Mouse (Mus musculus) lung, embryonic 16.5 days (tissue): ENCODE measurements at regions not wholly inside any gene's neighbourhood (a gene's known extent, or its start where the extent isn't known, plus 50 kb on each side); places are given as distances from the start of the nearest gene placed in this dataset. TPM values are rescaled to one million over a fixed set of nuclear protein-coding genes. Genes with fewer than 3 reads are reported as not detected.
A peak's percentile ranks its signal among the peaks of the same experiment; 100 is the strongest.

ENCODE experiments used
- ATAC-seq: fragments of 200-750 bp; cut with Nextera tagmentation; 2 replicates; pipeline ENCODE4 v1.8.0; 2017; ENCODE audit warnings: low read depth, mild to moderate bottlenecking, moderate library complexity
- H3K27ac ChIP-seq: fragments of 300-500 bp; sonication (generic); 2 replicates; pipeline ENCODE4 v1.5.1; 2014; ENCODE audit warnings: mild to moderate bottlenecking, control low read depth, low read length
- H3K27me3 ChIP-seq: fragments of 300-500 bp; sonication (generic); 2 replicates; pipeline ENCODE4 v1.6.1; 2014; ENCODE audit warnings: low read depth, low read length, mixed read lengths; ENCODE audit not compliant: control insufficient read depth, insufficient read depth
- H3K36me3 ChIP-seq: fragments of 300-500 bp; sonication (generic); 2 replicates; pipeline ENCODE4 v1.6.1; 2014; ENCODE audit warnings: low read length; ENCODE audit not compliant: control insufficient read depth, insufficient read depth
- H3K4me1 ChIP-seq: fragments of 300-500 bp; sonication (generic); replicated peaks from 2 replicates; pipeline ENCODE4 v1.6.1; 2014; ENCODE audit warnings: low read length, mixed read lengths; ENCODE audit not compliant: control insufficient read depth, insufficient read depth
- H3K4me2 ChIP-seq: fragments of 300-500 bp; sonication (generic); 2 replicates; pipeline ENCODE4 v1.6.1; 2014; ENCODE audit warnings: low read depth, low read length, control low read depth
- H3K4me3 ChIP-seq: fragments of 300-500 bp; sonication (generic); 2 replicates; pipeline ENCODE4 v1.5.1; 2014; ENCODE audit warnings: mild to moderate bottlenecking, low read length, control low read depth
- H3K9ac ChIP-seq: fragments of 300-500 bp; sonication (generic); 2 replicates; pipeline ENCODE4 v1.6.1; 2014; ENCODE audit warnings: low read length, control low read depth
- H3K9me3 ChIP-seq: fragments of 300-500 bp; sonication (generic); 2 replicates; pipeline ENCODE4 v1.6.1; 2016; ENCODE audit warnings: low read length; ENCODE audit not compliant: control insufficient read depth
- WGBS: fragments of 180-500 bp; shearing (Covaris S2); extraction: QIAGEN DNeasy Blood & Tissue Kit; methylation state at CpG from one replicate; pipeline ENCODE4 v1.1.7; 2014; 5-methylcytosine and 5-hydroxymethylcytosine counted together
- microRNA counts: library from miRNA; unstranded; fragments of <30 nt; microRNA quantifications from one replicate; lab custom pipeline; 2016
- microRNA-seq: library from miRNA; unstranded; fragments of <30 nt; microRNA quantifications from one replicate; pipeline ENCODE4, GENCODE M21; 2016

- no peak for ATAC-seq
- Histone ChIP-seq H3K27me3 (no peaks in the 10 kb centered on the region), H3K9me3 (no peaks in the 10 kb centered on the region), H3K36me3 (no peaks in the 10 kb centered on the region), H3K4me3 (no peak overlapping the region), H3K9ac (no peak overlapping the region), H3K27ac (no peak overlapping the region), H3K4me1 (no peaks in the 10 kb centered on the region), H3K4me2 (no peak overlapping the region)
- WGBS: 79% methylated on average over 7 of the region's 7 CpGs
Measured at GRCm38 (mm10) chr12:110224250-110224649, 54.6 kb upstream of the Dio3 start.

- Histone ChIP-seq H3K9ac (no peak overlapping the region), H3K27me3 (no peaks in the 10 kb centered on the region), H3K9me3 (no peaks in the 10 kb centered on the region), H3K36me3 (no peaks in the 10 kb centered on the region), H3K27ac (no peak overlapping the region), H3K4me1 (no peaks in the 10 kb centered on the region), H3K4me3 (no peak overlapping the region), H3K4me2 (no peak overlapping the region)
- 80% methylated on average over 12 of the region's 12 CpGs for WGBS
- ATAC-seq: no peak
Measured at GRCm38 (mm10) chr12:110228011-110228411, 50.9 kb upstream of the Dio3 start.

MicroRNAs encoded in the stretch of these regions (microRNA counts, 519-probe panel; counts per million panel counts)
- microRNA mmu-miR-1193 (lab: Ali Mortazavi, UCI) (3,049 counts per million, percentile 58 among the panel's probes with 10 or more counts), microRNA mmu-miR-1197 (lab: Ali Mortazavi, UCI) (1,768 counts per million, percentile 27 among the panel's probes with 10 or more counts), microRNA mmu-miR-134 (lab: Ali Mortazavi, UCI) (3,432 counts per million, percentile 67 among the panel's probes with 10 or more counts), microRNA mmu-miR-154 (lab: Ali Mortazavi, UCI) (3,984 counts per million, percentile 80 among the panel's probes with 10 or more counts), microRNA mmu-miR-299 (lab: Ali Mortazavi, UCI) (not detected), microRNA mmu-miR-300 (lab: Ali Mortazavi, UCI) (3,911 counts per million, percentile 78 among the panel's probes with 10 or more counts), microRNA mmu-miR-3072 (lab: Ali Mortazavi, UCI) (not detected), microRNA mmu-miR-323-3p (lab: Ali Mortazavi, UCI) (3,056 counts per million, percentile 59 among the panel's probes with 10 or more counts), microRNA mmu-miR-323-5p (lab: Ali Mortazavi, UCI) (not detected), microRNA mmu-miR-329 (lab: Ali Mortazavi, UCI) (4,397 counts per million, percentile 90 among the panel's probes with 10 or more counts), microRNA mmu-miR-369-3p (lab: Ali Mortazavi, UCI) (4,360 counts per million, percentile 89 among the panel's probes with 10 or more counts), microRNA mmu-miR-369-5p (lab: Ali Mortazavi, UCI) (3,086 counts per million, percentile 60 among the panel's probes with 10 or more counts), microRNA mmu-miR-376a (lab: Ali Mortazavi, UCI) (4,124 counts per million, percentile 84 among the panel's probes with 10 or more counts), microRNA mmu-miR-376b (lab: Ali Mortazavi, UCI) (4,345 counts per million, percentile 88 among the panel's probes with 10 or more counts), microRNA mmu-miR-376c (lab: Ali Mortazavi, UCI) (4,316 counts per million, percentile 87 among the panel's probes with 10 or more counts), microRNA mmu-miR-377 (lab: Ali Mortazavi, UCI) (4,345 counts per million, percentile 88 among the panel's probes with 10 or more counts), microRNA mmu-miR-379 (lab: Ali Mortazavi, UCI) (3,476 counts per million, percentile 69 among the panel's probes with 10 or more counts), microRNA mmu-miR-380-3p (lab: Ali Mortazavi, UCI) (2,423 counts per million, percentile 43 among the panel's probes with 10 or more counts), microRNA mmu-miR-380-5p (lab: Ali Mortazavi, UCI) (1,768 counts per million, percentile 27 among the panel's probes with 10 or more counts), microRNA mmu-miR-381 (lab: Ali Mortazavi, UCI) (3,624 counts per million, percentile 72 among the panel's probes with 10 or more counts), microRNA mmu-miR-382 (lab: Ali Mortazavi, UCI) (4,102 counts per million, percentile 83 among the panel's probes with 10 or more counts), microRNA mmu-miR-409-3p (lab: Ali Mortazavi, UCI) (2,754 counts per million, percentile 50 among the panel's probes with 10 or more counts), microRNA mmu-miR-409-5p (lab: Ali Mortazavi, UCI) (2,894 counts per million, percentile 55 among the panel's probes with 10 or more counts), microRNA mmu-miR-410 (lab: Ali Mortazavi, UCI) (4,073 counts per million, percentile 83 among the panel's probes with 10 or more counts), microRNA mmu-miR-411 (lab: Ali Mortazavi, UCI) (3,462 counts per million, percentile 68 among the panel's probes with 10 or more counts), microRNA mmu-miR-412 (lab: Ali Mortazavi, UCI) (not detected), microRNA mmu-miR-453 (lab: Ali Mortazavi, UCI) (1,164 counts per million, percentile 11 among the panel's probes with 10 or more counts), microRNA mmu-miR-485 (lab: Ali Mortazavi, UCI) (not detected), microRNA mmu-miR-487b (lab: Ali Mortazavi, UCI) (3,403 counts per million, percentile 66 among the panel's probes with 10 or more counts), microRNA mmu-miR-494 (lab: Ali Mortazavi, UCI) (582 counts per million, percentile 4 among the panel's probes with 10 or more counts), microRNA mmu-miR-495 (lab: Ali Mortazavi, UCI) (3,970 counts per million, percentile 80 among the panel's probes with 10 or more counts), microRNA mmu-miR-496 (lab: Ali Mortazavi, UCI) (1,996 counts per million, percentile 34 among the panel's probes with 10 or more counts), microRNA mmu-miR-539 (lab: Ali Mortazavi, UCI) (2,968 counts per million, percentile 57 among the panel's probes with 10 or more counts), microRNA mmu-miR-541 (lab: Ali Mortazavi, UCI) (3,631 counts per million, percentile 73 among the panel's probes with 10 or more counts), microRNA mmu-miR-543 (lab: Ali Mortazavi, UCI) (3,786 counts per million, percentile 77 among the panel's probes with 10 or more counts), microRNA mmu-miR-544 (lab: Ali Mortazavi, UCI) (not detected), microRNA mmu-miR-654-3p (lab: Ali Mortazavi, UCI) (854 counts per million, percentile 7 among the panel's probes with 10 or more counts), microRNA mmu-miR-654-5p (lab: Ali Mortazavi, UCI) (not detected), microRNA mmu-miR-666-3p (lab: Ali Mortazavi, UCI) (not detected), microRNA mmu-miR-666-5p (lab: Ali Mortazavi, UCI) (not detected), microRNA mmu-miR-667 (lab: Ali Mortazavi, UCI) (2,784 counts per million, percentile 51 among the panel's probes with 10 or more counts), microRNA mmu-miR-668 (lab: Ali Mortazavi, UCI) (1,473 counts per million, percentile 20 among the panel's probes with 10 or more counts), microRNA mmu-miR-679 (lab: Ali Mortazavi, UCI) (not detected), microRNA mmu-miR-758 (lab: Ali Mortazavi, UCI) (not detected), microRNA mmu-miR-882 (lab: Ali Mortazavi, UCI) (not detected)

Small RNAs in the stretch of these regions (microRNA-seq; reads per million reads assigned to microRNA genes)
- gene Gm24321 (not detected), gene Gm25252 (not detected), gene Gm25750 (not detected), gene Gm27379 (not detected), gene Gm44322 (not detected), gene Mir1193 (1,281 reads per million, percentile 77 among the genes with 10 or more reads in this experiment), gene Mir1197 (0.79 reads per million), gene Mir134 (1,239 reads per million, percentile 76 among the genes with 10 or more reads in this experiment), gene Mir154 (1,205 reads per million, percentile 75 among the genes with 10 or more reads in this experiment), gene Mir299a (0.79 reads per million), gene Mir299b (not detected), gene Mir300 (610 reads per million, percentile 70 among the genes with 10 or more reads in this experiment), gene Mir3072 (45.0 reads per million, percentile 40 among the genes with 10 or more reads in this experiment), gene Mir323 (253 reads per million, percentile 60 among the genes with 10 or more reads in this experiment), gene Mir329 (243 reads per million, percentile 60 among the genes with 10 or more reads in this experiment), gene Mir369 (3,960 reads per million, percentile 88 among the genes with 10 or more reads in this experiment), gene Mir376a (not detected), gene Mir376b (305 reads per million, percentile 63 among the genes with 10 or more reads in this experiment), gene Mir376c (724 reads per million, percentile 72 among the genes with 10 or more reads in this experiment), gene Mir377 (116 reads per million, percentile 53 among the genes with 10 or more reads in this experiment), gene Mir379 (5,634 reads per million, percentile 91 among the genes with 10 or more reads in this experiment), gene Mir380 (not detected), gene Mir381 (2,217 reads per million, percentile 82 among the genes with 10 or more reads in this experiment), gene Mir382 (3,655 reads per million, percentile 88 among the genes with 10 or more reads in this experiment), gene Mir409 (not detected), gene Mir410 (94.4 reads per million, percentile 51 among the genes with 10 or more reads in this experiment), gene Mir411 (12,238 reads per million, percentile 95 among the genes with 10 or more reads in this experiment), gene Mir412 (55.1 reads per million, percentile 43 among the genes with 10 or more reads in this experiment), gene Mir453 (not detected), gene Mir485 (214 reads per million, percentile 59 among the genes with 10 or more reads in this experiment), gene Mir487b (6,155 reads per million, percentile 92 among the genes with 10 or more reads in this experiment), gene Mir494 (525 reads per million, percentile 69 among the genes with 10 or more reads in this experiment), gene Mir495 (85.9 reads per million, percentile 50 among the genes with 10 or more reads in this experiment), gene Mir496a (156 reads per million, percentile 55 among the genes with 10 or more reads in this experiment), gene Mir539 (not detected), gene Mir541 (4,091 reads per million, percentile 89 among the genes with 10 or more reads in this experiment), gene Mir543 (421 reads per million, percentile 67 among the genes with 10 or more reads in this experiment), gene Mir544 (not detected), gene Mir654 (not detected), gene Mir666 (49.8 reads per million, percentile 42 among the genes with 10 or more reads in this experiment), gene Mir667 (209 reads per million, percentile 58 among the genes with 10 or more reads in this experiment), gene Mir668 (52.5 reads per million, percentile 43 among the genes with 10 or more reads in this experiment), gene Mir679 (118 reads per million, percentile 53 among the genes with 10 or more reads in this experiment), gene Mir758 (15.2 reads per million, percentile 31 among the genes with 10 or more reads in this experiment), gene Mir882 (not detected)
